Mouse (Mus musculus) spleen, adult 2 months (tissue): ENCODE measurements around the gene Cldn19. TPM values are rescaled to one million over a fixed set of nuclear protein-coding genes. Genes with fewer than 3 reads are reported as not detected.

Source experiments
- DNase-seq, 2 experiments: peaks; one replicate each; pipeline versions ENCODE4 v3.0.0 to v3.0.0-alpha.2; 2012 to 2021; ENCODE audit warnings: low spot score in 2 of 2, low read depth in 1 of 2
- H3K27ac ChIP-seq: fragments of 200-500 bp; 2 replicates; pipeline ENCODE4 v1.5.1; 2012; ENCODE audit warnings: low read length, inconsistent platforms; ENCODE audit not compliant: insufficient read depth
- H3K27me3 ChIP-seq: fragments of 200-500 bp; 2 replicates; pipeline ENCODE4 v1.6.1; 2012; ENCODE audit warnings: mild to moderate bottlenecking, moderate library complexity, low read length, inconsistent platforms; ENCODE audit not compliant: control insufficient read depth, insufficient read depth
- H3K36me3 ChIP-seq: fragments of 200-500 bp; 2 replicates; pipeline ENCODE4 v1.6.1; 2012; ENCODE audit warnings: mild to moderate bottlenecking, low read length, inconsistent platforms; ENCODE audit not compliant: control insufficient read depth, insufficient read depth
- H3K4me1 ChIP-seq: fragments of 200-500 bp; 2 replicates; pipeline ENCODE4 v1.6.1; 2011; ENCODE audit warnings: inconsistent platforms; ENCODE audit not compliant: control insufficient read depth, insufficient read depth, insufficient read length
- H3K4me3 ChIP-seq: fragments of 200-500 bp; 2 replicates; pipeline ENCODE4 v1.5.1; 2011; ENCODE audit warnings: mild to moderate bottlenecking, inconsistent platforms; ENCODE audit not compliant: insufficient read depth, insufficient read length; ENCODE audit errors: extremely low read depth
- CTCF ChIP-seq: fragments of 200-500 bp; IDR thresholded peaks from 2 replicates; pipeline ENCODE4 v1.5.1; 2011; ENCODE audit warnings: mild to moderate bottlenecking, inconsistent platforms; ENCODE audit not compliant: insufficient read depth, insufficient read length, insufficient replicate concordance; ENCODE audit errors: extremely low read depth
- POLR2A ChIP-seq: fragments of 200-500 bp; IDR thresholded peaks from 2 replicates; pipeline ENCODE4 v1.6.1; 2011; ENCODE audit warnings: low read depth, low read length, inconsistent platforms
- WGBS: fragments of 180-500 bp; shearing (Covaris S2); methylation state at CpG from one replicate; pipeline ENCODE4 v1.1.7; 2018; 5-methylcytosine and 5-hydroxymethylcytosine counted together
- polyA plus RNA-seq: library from polyadenylated mRNA; depleted of rRNA; stranded (reverse); fragments of >200 nt; gene quantifications from 2 replicates; pipeline ENCODE4 v1.2.3, GENCODE M21; 2012

The Cldn19 gene
- polyA plus RNA-seq, 1 experiment: not detected

- no peak for DNase-seq
- TF ChIP-seq CTCF (no peak), POLR2A (no peak)
- Histone ChIP-seq H3K36me3 (peaks cover 30% of the 10 kb centered on the region), H3K27ac (no peak overlapping the region), H3K27me3 (no peaks in the 10 kb centered on the region), H3K4me3 (no peak overlapping the region), H3K4me1 (no peaks in the 10 kb centered on the region; the same call in 1 of the 2 replicates)
- WGBS: 39% methylated on average over 2 of the region's 2 CpGs
Observed at GRCm38 (mm10) chr4:119285336-119285735, 30.1 kb downstream of the Cldn19 start.

- no peak overlapping the region for H3K4me3 ChIP-seq
- H3K36me3 ChIP-seq: peaks cover 3% of the 10 kb centered on the region; the same call in 1 of the 2 replicates
- TF ChIP-seq CTCF: no peak
- DNase-seq: no peak
- WGBS: 87% methylated on average over 1 of the region's 1 CpGs
- peaks cover 6% of the 10 kb centered on the region; the same call in 1 of the 2 replicates for H3K4me1 ChIP-seq
- H3K27ac ChIP-seq: no peak overlapping the region
- no peaks in the 10 kb centered on the region for H3K27me3 ChIP-seq
Observed at GRCm38 (mm10) chr4:119291921-119292320, 36.7 kb downstream of the Cldn19 start.

DNA sequence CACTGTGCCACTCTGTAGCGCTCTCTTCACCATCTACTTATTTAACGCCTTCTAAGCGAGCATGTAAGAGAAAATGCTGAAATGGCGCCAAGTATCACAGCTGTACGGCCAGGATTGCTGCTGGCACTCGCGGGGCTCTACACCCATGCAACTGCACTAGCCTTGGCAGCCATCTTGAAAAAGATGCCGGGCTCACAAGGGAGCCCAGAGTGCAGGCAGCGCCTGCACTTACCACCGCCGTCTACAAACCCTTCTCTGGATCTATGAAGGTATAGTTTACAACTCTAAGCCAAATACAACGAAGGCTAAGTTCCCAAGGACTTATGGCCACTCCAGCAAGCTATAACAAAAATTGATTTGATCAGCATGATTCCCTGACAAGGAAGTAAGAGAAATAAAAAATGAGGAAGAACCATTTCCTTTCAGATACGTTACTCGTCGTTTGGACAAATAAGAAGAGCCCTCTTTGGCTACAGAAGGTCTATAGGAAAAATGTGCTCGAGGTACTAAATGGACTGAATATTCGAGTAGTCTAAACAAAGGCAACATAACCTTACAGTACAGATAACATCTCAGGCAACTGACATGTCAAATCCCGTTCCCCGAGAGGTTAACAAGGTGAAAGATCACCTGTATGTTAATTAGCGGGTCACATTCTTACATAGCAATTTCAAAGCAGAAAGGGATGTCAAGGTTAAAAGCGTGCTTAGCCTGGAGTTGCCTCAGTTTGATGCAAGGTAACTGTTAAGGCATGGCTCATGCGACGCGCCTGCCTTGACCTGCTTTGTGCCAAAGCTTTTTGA, 37.8 kb downstream of the Cldn19 start:
- DNase-seq: peak in 1 of 2 experiments; percentile 18
- Histone ChIP-seq H3K4me1 (peaks cover 6% of the 10 kb centered on the region; the same call in 1 of the 2 replicates), H3K27me3 (no peaks in the 10 kb centered on the region), H3K27ac (peak overlapping the region; percentile 17), H3K4me3 (peak overlapping the region; percentile 69), H3K36me3 (peaks cover under 1% of the 10 kb centered on the region; the same call in 1 of the 2 replicates)
- TF ChIP-seq CTCF (no peak), POLR2A (no peak)
- under 1% methylated on average over 24 of the region's 24 CpGs for WGBS

DNA sequence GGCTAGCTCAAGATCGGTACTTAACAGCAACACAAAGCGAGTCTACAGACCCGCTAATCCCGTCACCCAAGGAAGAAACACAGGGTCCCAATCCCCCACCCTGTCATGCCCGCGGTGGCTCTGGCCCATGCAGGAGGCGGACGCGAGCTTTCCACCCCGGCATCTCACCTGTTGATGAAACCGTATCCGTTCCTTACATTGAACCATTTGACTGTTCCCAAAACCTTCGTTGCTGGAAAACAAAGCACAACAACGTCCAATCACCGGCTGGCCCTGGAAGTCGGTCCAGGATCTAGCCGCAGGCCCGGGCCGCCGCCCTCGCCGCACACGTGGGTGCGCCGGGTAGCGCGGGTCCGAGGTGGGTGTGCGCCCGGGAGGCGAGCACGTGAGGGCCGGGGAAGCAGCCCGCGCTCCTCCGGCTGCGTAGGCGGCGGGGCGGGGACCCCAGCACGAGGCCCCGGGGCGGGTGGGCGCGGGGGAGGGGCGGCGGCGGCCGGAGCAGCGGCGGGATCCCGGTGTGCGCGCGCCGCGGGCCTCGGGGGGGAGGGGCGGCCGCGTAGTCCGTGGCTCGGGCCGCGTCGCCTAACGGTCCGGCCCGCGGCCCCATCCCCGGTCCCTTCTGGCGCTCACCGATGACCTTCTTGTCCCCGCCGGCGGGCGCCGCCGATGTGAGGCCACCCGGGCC, 38.5 kb downstream of the Cldn19 start:
- Histone ChIP-seq H3K4me1 (peaks cover 6% of the 10 kb centered on the region; the same call in 1 of the 2 replicates), H3K4me3 (peak overlapping the region; percentile 69), H3K27ac (peak overlapping the region; percentile 49), H3K27me3 (no peaks in the 10 kb centered on the region), H3K36me3 (no peaks in the 10 kb centered on the region; the same call in 1 of the 2 replicates)
- peak in 1 of 2 experiments; percentile 26 for DNase-seq
- no peak for TF ChIP-seq CTCF
- TF ChIP-seq POLR2A: no peak
- under 1% methylated on average over 55 of the region's 80 CpGs for WGBS

GRCm38 (mm10) chr4:119294415-119295133, 39.4 kb downstream of the Cldn19 start, which contains the start of gene Ybx1:
Gene Ybx1, minus strand, starts transcription at chr4:119294604.
- peak; percentile 95 to 99 for DNase-seq
- H3K27ac ChIP-seq: peak within 1 kb of the TSS; percentile 92
- under 1% methylated on average over 61 of the region's 61 CpGs for WGBS
- peak; percentile 55; the same call in 1 of the 2 replicates for TF ChIP-seq POLR2A
- no peak for TF ChIP-seq CTCF
- H3K4me3 ChIP-seq: peak within 1 kb of the TSS; percentile 94
- H3K36me3 ChIP-seq: no peaks in the 10 kb centered on the region; the same call in 1 of the 2 replicates
- H3K27me3 ChIP-seq: no peaks in the 10 kb centered on the region
- H3K4me1 ChIP-seq: peaks cover 6% of the 10 kb centered on the region; the same call in 1 of the 2 replicates

DNA sequence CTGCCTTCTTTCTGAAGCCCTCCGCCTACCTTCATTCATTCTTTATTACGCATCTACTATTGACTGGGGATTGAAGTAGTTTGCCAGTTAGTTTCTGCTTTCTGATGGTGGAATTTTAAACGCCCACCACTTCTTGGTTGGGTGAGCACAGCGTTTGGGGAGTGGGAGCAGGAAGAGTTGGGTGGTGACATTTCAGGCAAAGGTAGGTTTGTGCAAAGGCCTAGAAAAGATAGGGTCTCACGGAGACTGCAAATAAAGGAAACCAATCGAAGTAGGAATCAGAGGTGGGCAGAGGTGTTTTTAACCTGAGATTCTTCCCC, 39.9 kb downstream of the Cldn19 start:
- Histone ChIP-seq H3K27me3 (no peaks in the 10 kb centered on the region), H3K27ac (no peak overlapping the region), H3K4me1 (peaks cover 6% of the 10 kb centered on the region; the same call in 1 of the 2 replicates), H3K36me3 (no peaks in the 10 kb centered on the region), H3K4me3 (peak overlapping the region; percentile 13; the same call in 1 of the 2 replicates)
- TF ChIP-seq POLR2A (no peak), CTCF (no peak)
- 15% methylated on average over 6 of the region's 6 CpGs for WGBS
- DNase-seq: no peak
